Mouse (Mus musculus) heart, adult 2 months (tissue): ENCODE measurements at regions not wholly inside any gene's neighbourhood (a gene's known extent, or its start where the extent isn't known, plus 50 kb on each side); places are given as distances from the start of the nearest gene placed in this dataset.

Experiments
- DNase-seq, 2 experiments: peaks; one replicate each; pipeline ENCODE4 v3.0.0; 2021
- H3K27ac ChIP-seq: fragments of 200-600 bp; 2 replicates; pipeline ENCODE4 v1.8.1; 2022
- H3K27me3 ChIP-seq: fragments of 200-500 bp; 2 replicates; pipeline ENCODE4 v1.6.1; 2012; ENCODE audit warnings: mild to moderate bottlenecking, low read length, inconsistent platforms, mixed read lengths; ENCODE audit not compliant: control insufficient read depth, insufficient read depth
- H3K36me3 ChIP-seq: fragments of 200-500 bp; 2 replicates; pipeline ENCODE4 v1.6.1; 2012; ENCODE audit warnings: low read length, inconsistent platforms; ENCODE audit not compliant: control insufficient read depth, insufficient read depth
- H3K4me1 ChIP-seq: fragments of 200-500 bp; 2 replicates; pipeline ENCODE4 v1.6.1; 2011; ENCODE audit warnings: low read length; ENCODE audit not compliant: control insufficient read depth, insufficient read depth
- H3K4me3 ChIP-seq: fragments of 200-600 bp; 2 replicates; pipeline ENCODE4 v1.8.1; 2022
- H3K79me2 ChIP-seq: fragments of 200-500 bp; replicated peaks from 2 replicates; pipeline ENCODE4 v1.6.1; 2012; ENCODE audit warnings: mild to moderate bottlenecking, inconsistent platforms, low read length, moderate library complexity, mixed read lengths; ENCODE audit not compliant: control insufficient read depth, insufficient read depth
- H3K9ac ChIP-seq: fragments of 200-500 bp; 2 replicates; pipeline ENCODE4 v1.6.1; 2012; ENCODE audit warnings: low read depth, mild to moderate bottlenecking, control low read depth, inconsistent platforms, low read length, mixed read lengths
- CTCF ChIP-seq: fragments of 200-600 bp; IDR thresholded peaks from 2 replicates; pipeline ENCODE4 v1.8.1; 2022; ENCODE audit warnings: antibody characterized with exemption, mild to moderate bottlenecking, moderate library complexity
- EP300 ChIP-seq: fragments of 200-500 bp; IDR thresholded peaks from 2 replicates; pipeline ENCODE4 v1.6.1; 2011; ENCODE audit warnings: low read depth, low read length, control low read depth; ENCODE audit not compliant: insufficient read depth
- POLR2A ChIP-seq: fragments of 200-500 bp; IDR thresholded peaks from 2 replicates; pipeline ENCODE4 v1.6.1; 2011; ENCODE audit warnings: mild to moderate bottlenecking, low read depth, low read length, control low read depth; ENCODE audit not compliant: insufficient read depth
- WGBS: fragments of 180-500 bp; shearing (Covaris S2); methylation state at CpG from one replicate; pipeline ENCODE4 v1.1.7; 2018; 5-methylcytosine and 5-hydroxymethylcytosine counted together
- intact Hi-C: fragments of 180-260 bp; cut with DNase I; formaldehyde crosslinking; loops from one replicate; pipeline ENCODE4 v1.15.1; 2025

GRCm38 (mm10) chr3:34860877-34861649 lies 210.9 kb downstream of the Sox2 start:
- no peaks in the 10 kb centered on the region for H3K36me3 ChIP-seq
- no peaks in the 10 kb centered on the region for H3K27me3 ChIP-seq
- H3K4me3 ChIP-seq: no peak overlapping the region
- WGBS: 70% methylated on average over 16 of the region's 16 CpGs
- H3K9ac ChIP-seq: no peak overlapping the region
- TF ChIP-seq EP300 (no peak), POLR2A (no peak), CTCF (no peak)
- H3K79me2 ChIP-seq: no peaks in the 10 kb centered on the region
- no peak overlapping the region for H3K27ac ChIP-seq
- intact Hi-C loops: no loop called here
- DNase-seq: no peak
- H3K4me1 ChIP-seq: no peaks in the 10 kb centered on the region

DNA sequence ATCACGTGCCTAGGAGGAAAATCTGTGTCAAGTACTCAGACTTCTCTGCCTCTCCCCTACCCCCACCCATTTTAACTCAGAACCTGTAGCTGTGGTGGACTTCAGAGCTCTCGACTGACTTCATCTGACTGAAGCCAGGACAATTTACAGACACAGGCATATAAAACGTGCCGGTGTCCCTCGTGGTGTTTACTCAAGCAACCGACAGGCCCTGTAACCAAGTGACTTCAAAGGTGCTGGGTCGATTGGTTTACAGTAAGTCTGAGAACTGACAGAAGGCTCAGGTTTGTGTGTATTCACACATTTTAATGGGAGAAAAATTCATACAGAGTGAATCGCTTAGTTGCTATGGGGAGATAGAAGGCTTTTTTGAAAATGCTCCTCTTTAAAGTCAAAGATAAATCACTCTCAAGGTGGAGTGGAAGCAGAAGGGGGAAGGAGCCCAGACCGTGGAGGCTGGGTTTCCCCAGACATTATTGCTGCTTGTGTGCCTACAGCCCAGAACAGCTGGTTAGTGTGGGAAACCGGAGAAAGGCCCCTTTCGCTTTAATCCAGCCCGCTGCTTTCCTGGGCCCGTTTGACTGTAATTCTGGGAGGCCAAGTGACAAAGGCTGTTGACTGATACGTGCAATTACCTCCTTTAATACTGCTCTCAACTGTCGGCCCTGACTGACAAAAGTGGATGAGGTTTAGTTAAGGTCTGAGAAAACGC lies 218.6 kb downstream of the Sox2 start:
- no peak overlapping the region for H3K4me3 ChIP-seq
- no peak for DNase-seq
- no peak for TF ChIP-seq EP300
- TF ChIP-seq CTCF: no peak
- TF ChIP-seq POLR2A: no peak
- intact Hi-C loops: no loop called here
- H3K79me2 ChIP-seq: no peaks in the 10 kb centered on the region
- H3K27me3 ChIP-seq: no peaks in the 10 kb centered on the region
- 63% methylated on average over 16 of the region's 16 CpGs for WGBS
- no peaks in the 10 kb centered on the region for H3K36me3 ChIP-seq
- H3K4me1 ChIP-seq: no peaks in the 10 kb centered on the region
- no peak overlapping the region for H3K27ac ChIP-seq
- no peak overlapping the region for H3K9ac ChIP-seq

DNA sequence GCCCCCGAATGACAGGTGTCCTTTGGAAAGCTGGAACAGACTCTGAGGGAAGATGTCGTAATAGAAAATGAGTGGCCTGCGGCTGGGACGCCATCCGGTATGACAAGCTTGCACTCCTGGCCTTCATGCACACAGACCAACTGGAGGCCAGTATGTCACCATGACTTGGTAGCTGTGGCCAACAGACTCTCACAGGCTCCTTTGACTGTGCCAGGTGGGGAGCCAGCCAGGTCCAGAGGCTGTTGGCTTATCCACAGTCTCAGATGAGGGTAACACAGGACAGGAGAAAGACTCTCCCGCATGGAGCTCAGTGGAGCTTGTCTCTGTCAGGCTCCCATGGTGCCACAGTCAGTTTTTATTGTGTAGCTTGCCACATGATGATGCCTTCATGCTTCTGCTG lies 219.7 kb downstream of the Sox2 start:
- 92% methylated on average over 6 of the region's 6 CpGs for WGBS
- no peak for TF ChIP-seq EP300
- no peak for TF ChIP-seq CTCF
- TF ChIP-seq POLR2A: no peak
- intact Hi-C loops: no loop called here
- Histone ChIP-seq H3K9ac (no peak overlapping the region), H3K36me3 (no peaks in the 10 kb centered on the region), H3K4me1 (no peaks in the 10 kb centered on the region), H3K79me2 (no peaks in the 10 kb centered on the region), H3K27ac (no peak overlapping the region), H3K27me3 (no peaks in the 10 kb centered on the region), H3K4me3 (no peak overlapping the region)
- DNase-seq: no peak

GRCm38 (mm10) chr3:34885137-34885536 lies 234.9 kb downstream of the Sox2 start:
- Histone ChIP-seq H3K36me3 (no peaks in the 10 kb centered on the region), H3K4me1 (no peaks in the 10 kb centered on the region), H3K9ac (no peak overlapping the region), H3K79me2 (no peaks in the 10 kb centered on the region), H3K27ac (no peak overlapping the region), H3K4me3 (no peak overlapping the region), H3K27me3 (no peaks in the 10 kb centered on the region)
- intact Hi-C loops: no loop called here
- TF ChIP-seq POLR2A: no peak
- no peak for TF ChIP-seq EP300
- no peak for TF ChIP-seq CTCF
- WGBS: 65% methylated on average over 5 of the region's 5 CpGs
- no peak for DNase-seq

GRCm38 (mm10) chr3:34893381-34893780 lies 243.2 kb downstream of the Sox2 start:
- WGBS: 85% methylated on average over 5 of the region's 5 CpGs

DNA sequence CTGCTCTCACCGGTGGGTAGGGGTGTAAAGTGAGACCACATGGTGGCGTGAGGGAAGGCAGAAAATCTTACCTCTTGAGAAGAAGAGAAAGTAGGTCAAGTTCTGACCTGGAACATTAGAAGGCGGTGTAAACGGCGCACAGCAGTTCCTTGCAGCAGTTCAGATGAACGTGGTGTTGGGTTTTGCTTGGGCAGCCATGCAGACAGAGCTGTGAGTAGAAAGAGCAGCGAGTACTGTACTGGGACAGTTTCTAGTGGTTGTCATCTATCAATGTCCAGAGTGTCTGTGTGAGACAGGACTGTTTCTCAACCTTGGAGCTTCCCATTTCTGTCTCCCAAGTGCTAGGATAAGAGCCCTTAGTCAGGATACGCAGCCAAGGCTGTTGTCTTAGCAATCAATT lies 252.9 kb downstream of the Sox2 start:
- H3K9ac ChIP-seq: no peak overlapping the region
- intact Hi-C loops: no loop called here
- TF ChIP-seq POLR2A (no peak), CTCF (no peak), EP300 (no peak)
- no peak overlapping the region for H3K4me3 ChIP-seq
- DNase-seq: no peak
- H3K27ac ChIP-seq: no peak overlapping the region
- no peaks in the 10 kb centered on the region for H3K79me2 ChIP-seq
- 77% methylated on average over 8 of the region's 8 CpGs for WGBS
- H3K27me3 ChIP-seq: no peaks in the 10 kb centered on the region
- H3K4me1 ChIP-seq: no peaks in the 10 kb centered on the region; the same call in 1 of the 2 replicates
- H3K36me3 ChIP-seq: no peaks in the 10 kb centered on the region

More at GRCm38 (mm10) chr3:34893381-34893780, 243.2 kb downstream of the Sox2 start:
- H3K79me2 ChIP-seq: no peaks in the 10 kb centered on the region
- H3K4me1 ChIP-seq: no peaks in the 10 kb centered on the region
- intact Hi-C loops: no loop called here
- H3K27ac ChIP-seq: no peak overlapping the region
- no peaks in the 10 kb centered on the region for H3K27me3 ChIP-seq
- no peak for DNase-seq
- H3K9ac ChIP-seq: no peak overlapping the region
- H3K4me3 ChIP-seq: no peak overlapping the region
- H3K36me3 ChIP-seq: no peaks in the 10 kb centered on the region
- TF ChIP-seq POLR2A (no peak), EP300 (no peak), CTCF (no peak)
